Mouse (Mus musculus) MEL (cell line): Measurements from ENCODE around the gene Dus2.

ENCODE experiments used
- BHLHE40 ChIP-seq: IDR thresholded peaks from 2 replicates; pipeline ENCODE4 v1.6.1; 2012; ENCODE audit warnings: low read depth, mild to moderate bottlenecking, inconsistent platforms, low read length, improper control_type of control experiment, borderline replicate concordance
- CTCF ChIP-seq, 3 experiments: IDR thresholded peaks in 2 of 3; conservative IDR thresholded peaks in 1 of 3; 2 replicates each; pipeline ENCODE4 v1.5.1; 2011 to 2012; ENCODE audit warnings: low read length in 3 of 3, low read depth in 2 of 3, mild to moderate bottlenecking in 2 of 3, improper control_type of control experiment in 1 of 3, inconsistent platforms in 1 of 3, mixed read lengths in 1 of 3, moderate library complexity in 1 of 3; ENCODE audit not compliant: control insufficient read depth in 1 of 3, insufficient read depth in 1 of 3, poor library complexity in 1 of 3, severe bottlenecking in 1 of 3
- POLR2A ChIP-seq, 2 experiments: IDR thresholded peaks; 2 replicates each; pipeline ENCODE4 v1.6.1; 2011 to 2012; ENCODE audit warnings: low read length in 2 of 2, mild to moderate bottlenecking in 2 of 2, control low read depth in 1 of 2, improper control_type of control experiment in 1 of 2, low read depth in 1 of 2, moderate library complexity in 1 of 2; ENCODE audit not compliant: control insufficient read depth in 1 of 2, insufficient read depth in 1 of 2, poor library complexity in 1 of 2
- USF1 ChIP-seq: IDR thresholded peaks from 2 replicates; pipeline ENCODE4 v1.6.1; 2014; ENCODE audit warnings: low read depth, mild to moderate bottlenecking, inconsistent platforms, low read length, improper control_type of control experiment, moderate library complexity
- USF2 ChIP-seq, 2 experiments: IDR thresholded peaks; 2 replicates each; pipeline ENCODE4 v1.6.1; 2011 to 2012; ENCODE audit warnings: improper control_type of control experiment in 2 of 2, low read length in 2 of 2, borderline replicate concordance in 1 of 2, inconsistent platforms in 1 of 2, low read depth in 1 of 2, mild to moderate bottlenecking in 1 of 2; ENCODE audit not compliant: insufficient read depth in 1 of 2

DNA sequence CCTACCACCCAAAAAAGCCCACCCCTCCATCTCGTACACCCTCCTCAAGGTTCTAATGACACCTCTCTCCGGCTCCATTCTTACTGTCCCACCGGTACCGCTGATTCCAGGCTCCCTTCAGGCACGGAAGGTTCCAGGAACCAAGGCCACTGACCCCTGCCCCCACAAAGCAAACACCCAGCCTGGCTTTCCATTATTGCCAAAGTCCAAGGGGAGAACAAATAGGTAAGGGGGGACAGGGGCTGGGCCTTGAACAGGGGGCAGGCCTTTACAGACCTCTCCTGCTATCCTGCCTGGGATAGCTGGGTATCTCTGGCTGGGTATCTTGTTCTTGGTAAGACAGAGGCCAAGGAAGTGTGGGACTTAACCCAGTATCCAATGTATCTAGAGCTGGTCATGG lies 48.6 kb upstream of the Dus2 start:
- TF ChIP-seq POLR2A (IDR thresholded peaks at IDR 0.05; ENCODE audit: control insufficient read depth in 1 of 2, insufficient read depth in 1 of 2, low read depth in 1 of 2, low read length in 2 of 2, poor library complexity in 1 of 2): no peak
- TF ChIP-seq USF2 (IDR thresholded peaks at IDR 0.05; ENCODE audit: borderline replicate concordance in 1 of 2, insufficient read depth in 1 of 2, low read depth in 1 of 2, low read length in 2 of 2): no peak
- no peak for TF ChIP-seq BHLHE40
- TF ChIP-seq CTCF (IDR thresholded peaks at IDR 0.05 in 2 of 3, conservative IDR thresholded peaks at IDR 0.05 in 1 of 3; ENCODE audit: control insufficient read depth in 1 of 3, insufficient read depth in 1 of 3, low read depth in 2 of 3, low read length in 3 of 3, poor library complexity in 1 of 3, severe bottlenecking in 1 of 3): no peak
- TF ChIP-seq USF1: no peak
